Mouse (Mus musculus): ENCODE data around the gene Cald1.

DNA sequence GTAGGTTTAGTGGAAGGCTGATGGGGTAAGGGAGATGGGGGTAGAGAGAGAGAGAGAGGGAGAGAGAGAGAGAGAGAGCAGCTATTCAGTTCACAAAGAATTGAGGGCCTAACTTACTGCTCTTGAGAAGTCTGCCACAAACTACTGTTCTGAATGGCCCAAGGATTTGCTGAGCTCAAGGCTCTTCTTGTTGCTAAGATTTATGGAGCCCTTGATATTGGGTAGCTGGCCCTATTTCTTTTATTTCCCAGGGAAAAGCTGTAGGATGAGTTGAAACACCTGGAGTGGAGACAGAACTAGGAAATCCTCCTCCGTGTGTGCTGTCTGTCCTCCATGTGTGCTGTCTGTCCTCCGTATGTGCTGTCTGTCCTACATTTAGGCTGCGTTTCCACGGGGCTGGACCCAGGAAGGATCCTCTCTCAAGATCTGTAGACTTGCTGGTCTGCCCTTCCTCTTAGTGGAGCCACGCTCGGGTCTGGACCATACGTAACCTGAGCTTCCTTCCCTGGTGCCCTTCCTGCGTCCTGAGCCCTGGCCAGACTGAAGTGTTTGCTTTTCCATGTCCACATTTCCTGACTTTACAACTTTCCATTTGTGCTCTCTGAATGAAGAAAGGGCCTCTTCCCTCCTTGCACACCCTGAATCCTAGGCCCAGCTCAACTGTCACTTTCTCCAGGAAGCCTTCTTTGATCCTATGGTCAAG lies 131.3 kb downstream of the Cald1 start:
- TF ChIP-seq POLR2A (IDR thresholded peaks at IDR 0.05; ENCODE audit: insufficient read depth, low read length): no peak
- TF ChIP-seq CTCF (IDR thresholded peaks at IDR 0.05; ENCODE audit: low read depth, low read length): no peak
- TF ChIP-seq EP300 (IDR thresholded peaks at IDR 0.05; ENCODE audit: insufficient read depth, low read depth, low read length): no peak

All from ES-Bruce4 (cell line).